Mouse (Mus musculus): Measurements from ENCODE around the gene Xaf1.

The Xaf1 gene

DNA sequence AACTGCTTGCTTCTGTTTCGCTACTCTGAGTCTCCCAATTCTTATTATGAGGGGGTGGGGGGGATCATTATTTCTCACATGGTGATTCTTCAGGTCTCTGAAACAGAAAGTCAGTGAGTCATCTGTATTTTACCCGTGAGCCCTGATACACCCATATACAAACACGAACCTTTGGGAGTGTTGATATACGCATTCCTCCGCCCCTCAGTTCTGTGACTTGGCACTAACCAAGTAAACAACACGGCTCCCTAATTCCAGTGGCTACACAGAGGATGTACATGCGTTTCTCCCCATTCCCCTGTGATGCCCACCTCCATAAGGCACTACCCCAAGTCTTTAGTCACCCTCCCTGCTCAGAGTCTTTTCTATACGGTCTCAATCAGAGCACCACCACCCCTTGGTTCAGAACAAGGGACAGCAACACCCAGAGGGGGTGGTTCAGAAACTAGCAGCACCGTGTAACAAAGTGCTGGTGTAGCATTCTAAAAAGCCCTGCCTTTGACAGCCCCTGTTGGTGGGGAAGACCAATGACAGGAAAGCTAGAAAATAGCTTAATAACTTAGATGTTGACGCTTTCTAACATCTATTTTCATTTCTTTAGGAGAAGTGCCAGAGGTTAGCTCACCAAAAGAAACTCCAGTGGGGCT is 10.0 kb downstream of the Xaf1 start:
- CTCF ChIA-PET, result no interaction called here

- CTCF ChIA-PET, result no interaction called here
Measured at GRCm38 (mm10) chr11:72314151-72314895, 12.9 kb downstream of the Xaf1 start, which contains the start of gene Fbxo39. TSS of gene Fbxo39 (plus strand) at chr11:72314444.

GRCm38 (mm10) chr11:72318026-72318425 is 16.6 kb downstream of the Xaf1 start:
- CTCF ChIA-PET, result no interaction called here

DNA sequence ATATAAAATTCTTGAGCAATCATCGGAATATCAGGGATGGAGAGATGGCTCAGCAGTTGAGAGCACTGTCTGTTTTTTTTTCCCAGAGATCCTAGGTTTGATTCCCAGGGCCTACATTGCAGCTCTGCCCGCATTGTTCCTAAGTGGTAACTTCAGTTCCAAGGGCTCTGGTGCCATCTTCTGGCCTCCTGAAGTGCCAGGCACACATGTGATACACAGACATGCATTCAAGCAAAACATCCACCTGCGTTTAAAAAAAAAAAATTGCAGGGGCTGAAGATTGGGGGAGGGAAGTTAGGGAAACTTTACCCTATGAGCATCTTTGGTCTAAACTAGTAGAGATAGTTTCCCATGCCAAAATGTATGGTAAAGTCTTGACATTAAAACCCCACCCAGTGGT is 23.0 kb downstream of the Xaf1 start:
- CTCF ChIA-PET, result interaction anchor here (0.8 kb wide), 1 partner anchor 99 kb away, joined by 3 read pairs; no protein-coding TSS in a partner anchor

GRCm38 (mm10) chr11:72325701-72326100 is 24.3 kb downstream of the Xaf1 start:
- CTCF ChIA-PET, result no interaction called here

- CTCF ChIA-PET, result no interaction called here
Measured at GRCm38 (mm10) chr11:72332951-72333667, 31.7 kb downstream of the Xaf1 start.

- CTCF ChIA-PET, result interaction anchor here (0.6 kb wide), 1 partner anchor 514 kb away, joined by 3 read pairs; no protein-coding TSS in a partner anchor
Measured at GRCm38 (mm10) chr11:72334653-72335052, 33.2 kb downstream of the Xaf1 start.

DNA sequence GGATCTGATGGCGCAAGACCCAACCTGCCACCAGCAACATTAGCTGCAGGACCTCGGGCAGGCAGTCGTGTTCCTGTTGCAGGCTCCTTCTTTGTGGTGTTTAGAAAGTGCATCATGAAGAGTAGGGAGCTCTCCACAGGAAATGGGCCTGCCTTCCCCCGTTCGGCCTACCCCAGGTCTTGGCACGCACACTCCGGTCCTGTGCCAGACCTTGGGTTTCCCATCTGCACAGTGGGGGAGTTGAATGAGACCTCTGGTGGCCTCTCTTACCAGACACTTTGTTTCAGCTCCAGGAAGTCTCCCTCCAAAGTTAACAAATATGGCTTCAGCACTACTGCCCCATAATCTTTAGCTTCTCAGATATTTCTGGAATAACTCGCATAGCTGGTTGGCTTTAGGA is 35.3 kb downstream of the Xaf1 start:
- CTCF ChIA-PET, result no interaction called here

GRCm38 (mm10) chr11:72338437-72338871 is 37.0 kb downstream of the Xaf1 start:
- CTCF ChIA-PET, result interaction anchor here (0.6 kb wide), 1 partner anchor 64 kb away, joined by 6 read pairs; no protein-coding TSS in a partner anchor

DNA sequence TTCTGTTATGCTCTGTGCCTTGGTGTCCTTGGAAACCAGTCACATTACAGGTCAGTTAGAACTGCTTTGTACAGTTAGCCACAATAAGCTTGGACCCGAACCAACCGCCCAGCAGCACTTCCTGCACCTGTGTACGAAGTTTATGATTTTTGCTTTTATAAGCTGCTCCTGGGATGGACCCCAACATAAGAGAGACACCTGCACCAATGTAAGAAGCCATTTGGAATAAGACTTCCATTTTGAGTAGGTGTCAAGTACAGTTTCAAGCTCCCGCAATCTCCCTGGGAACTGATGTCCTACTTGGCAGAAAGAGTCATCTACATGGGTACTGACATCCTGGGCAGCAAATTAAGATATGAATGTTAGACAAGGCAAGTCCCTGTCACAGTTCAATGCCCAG is 38.3 kb downstream of the Xaf1 start:
- CTCF ChIA-PET, result no interaction called here

DNA sequence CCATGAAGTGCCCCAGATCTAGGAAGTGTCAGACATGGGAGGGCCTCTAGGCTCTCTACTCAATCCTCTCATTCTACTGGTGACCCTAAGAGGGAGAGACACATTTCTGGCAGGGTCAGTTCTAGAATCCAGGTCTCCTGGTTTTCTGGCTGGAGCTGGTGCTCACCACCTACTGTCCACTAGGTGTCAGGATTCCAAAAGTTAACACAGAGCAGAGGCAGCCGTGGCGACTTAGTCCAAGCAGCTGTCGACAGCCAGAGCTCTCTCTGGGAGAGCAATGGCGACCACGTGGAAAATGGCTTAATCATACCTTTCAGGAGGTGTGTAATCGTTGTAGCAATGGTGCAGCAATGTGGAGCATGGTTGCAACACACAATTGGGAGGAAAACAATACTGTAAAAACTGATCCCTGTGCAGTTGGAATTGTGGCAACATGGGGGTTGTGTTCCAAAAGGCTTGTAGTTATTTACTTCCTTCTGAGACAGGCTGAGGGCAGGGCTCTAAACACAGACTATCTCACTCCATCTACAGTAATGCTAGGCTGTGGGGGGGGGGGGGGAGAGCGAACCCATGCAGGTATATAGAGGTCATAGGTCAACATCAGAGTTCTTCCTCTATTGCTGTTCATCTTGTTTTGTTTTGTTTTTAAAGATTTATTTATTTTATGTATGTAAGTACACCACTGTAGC is 41.3 kb downstream of the Xaf1 start:
- CTCF ChIA-PET, result interaction anchor here (0.6 to 0.8 kb wide), 2 partner anchors 70 to 90 kb away, joined by 3 to 6 read pairs; no protein-coding TSS in a partner anchor

GRCm38 (mm10) chr11:72343238-72343625 is 41.8 kb downstream of the Xaf1 start:
- CTCF ChIA-PET, result interaction anchor here (1.1 kb wide), 1 partner anchor 83 kb away, joined by 3 read pairs; no protein-coding TSS in a partner anchor

DNA sequence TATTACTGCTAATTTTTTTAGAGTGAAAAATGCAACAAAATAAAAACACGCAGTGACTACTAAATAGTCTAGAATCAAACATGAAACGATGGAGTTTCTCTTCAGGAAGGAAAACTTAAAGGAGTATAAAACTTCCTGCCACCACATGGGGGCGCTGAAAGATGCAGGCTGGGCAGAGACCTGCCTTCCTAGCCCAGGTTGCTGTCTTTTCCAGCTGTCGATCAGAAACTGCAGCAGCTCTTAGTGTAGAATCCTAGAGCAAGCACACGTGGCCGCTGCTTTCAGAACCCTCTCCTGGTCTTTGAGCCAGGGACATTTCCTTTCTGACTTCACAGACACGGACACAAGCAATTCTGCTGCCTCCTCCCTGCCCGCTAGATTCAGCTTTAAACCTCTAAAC is 42.5 kb downstream of the Xaf1 start:
- CTCF ChIA-PET, result interaction anchor here (0.7 to 1.1 kb wide), 2 partner anchors 9 to 83 kb away, joined by 3 to 5 read pairs; no protein-coding TSS in a partner anchor

- CTCF ChIA-PET, result interaction anchor here (0.7 to 1.1 kb wide), 2 partner anchors 8 to 82 kb away, joined by 3 to 5 read pairs; no protein-coding TSS in a partner anchor
Measured at GRCm38 (mm10) chr11:72344486-72344885, 43.1 kb downstream of the Xaf1 start.

- CTCF ChIA-PET, result interaction anchor here (0.6 kb wide), 1 partner anchor 217 kb away, joined by 3 read pairs; no protein-coding TSS in a partner anchor
Measured at GRCm38 (mm10) chr11:72348563-72348962, 47.1 kb downstream of the Xaf1 start.

DNA sequence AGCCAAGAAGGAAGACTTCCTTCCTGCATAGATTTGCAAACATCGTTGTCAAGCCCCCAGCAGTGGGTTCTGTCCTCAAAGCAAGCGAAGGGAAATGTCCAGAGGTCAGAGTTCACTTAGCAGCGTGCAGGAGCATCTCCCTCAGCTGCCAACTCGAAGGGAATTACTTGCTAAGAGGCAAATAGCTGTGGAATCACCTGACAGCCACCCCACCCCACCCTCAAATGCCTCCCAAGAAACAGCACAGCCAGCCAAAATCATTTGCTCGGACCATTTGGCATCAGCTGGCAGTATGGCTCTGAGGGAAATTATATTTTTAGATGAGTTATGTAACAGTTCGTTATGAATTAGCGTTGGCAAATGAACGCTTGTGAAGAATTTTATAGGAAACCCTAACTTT is 47.6 kb downstream of the Xaf1 start:
- CTCF ChIA-PET, result interaction anchor here (0.6 kb wide), 1 partner anchor 216 kb away, joined by 3 read pairs; no protein-coding TSS in a partner anchor

DNA sequence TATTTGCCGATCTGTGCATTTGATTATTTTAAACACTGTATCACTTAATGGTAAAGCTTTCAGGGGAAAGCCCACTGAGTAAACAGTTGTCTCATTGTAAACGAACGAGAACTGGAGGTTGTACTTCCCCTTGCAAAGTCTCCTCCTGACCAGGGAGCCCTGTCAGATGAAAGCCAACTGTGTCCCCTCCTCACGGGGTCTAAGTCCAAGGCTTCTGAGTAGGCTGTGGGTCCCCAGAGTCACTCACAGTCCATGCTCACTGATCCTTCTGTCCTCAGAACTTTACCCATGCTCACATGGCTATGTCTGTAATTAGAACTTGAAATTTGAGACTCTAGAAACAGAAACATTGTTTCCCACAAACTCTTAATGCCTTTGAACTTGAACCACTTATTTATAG is 48.2 kb downstream of the Xaf1 start:
- CTCF ChIA-PET, result no interaction called here

GRCm38 (mm10) chr11:72352272-72352671 is 50.8 kb downstream of the Xaf1 start:
- CTCF ChIA-PET, result no interaction called here

GRCm38 (mm10) chr11:72353186-72353585 is 51.8 kb downstream of the Xaf1 start:
- CTCF ChIA-PET, result interaction anchor here (0.9 kb wide), 1 partner anchor 9 kb away, joined by 5 read pairs; no protein-coding TSS in a partner anchor

DNA sequence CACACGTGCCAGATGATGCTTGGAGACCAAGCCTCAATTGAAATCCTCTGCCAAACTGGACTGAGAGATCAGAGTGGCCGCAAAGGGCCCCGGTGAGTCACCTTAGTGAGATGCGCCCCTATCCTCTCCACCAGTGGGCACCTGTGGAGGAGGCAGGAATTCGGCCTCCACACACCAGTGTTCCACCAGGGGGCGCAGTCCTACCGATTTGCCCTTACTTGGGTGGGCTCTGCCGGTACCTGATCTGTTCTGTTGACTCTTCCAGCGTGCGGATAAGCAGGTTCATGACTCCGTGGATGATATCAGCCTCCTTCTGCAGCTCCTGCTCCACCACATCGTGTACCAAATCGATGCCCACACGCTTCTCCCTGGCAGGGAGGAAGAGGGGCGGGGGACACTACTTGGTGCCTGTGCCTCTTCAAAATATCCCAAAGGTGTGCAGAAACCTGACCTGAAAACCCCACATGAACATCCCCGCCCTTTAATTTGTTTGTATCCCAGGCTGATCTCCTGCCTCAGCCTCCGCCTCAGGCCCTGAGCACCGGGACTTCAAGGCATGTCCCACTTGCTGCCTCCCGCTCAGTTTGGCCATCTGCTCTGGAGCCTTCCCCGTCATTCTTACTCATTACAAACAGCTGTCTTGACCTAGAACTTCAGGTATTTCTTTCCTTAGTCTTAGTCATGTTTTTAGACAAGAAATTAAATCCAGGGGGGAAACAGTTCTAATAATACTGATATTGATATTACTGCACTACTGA is 53.7 kb downstream of the Xaf1 start:
- CTCF ChIA-PET, result interaction anchor here (0.6 to 1.0 kb wide), 2 partner anchors 39 to 209 kb away, joined by 3 to 4 read pairs; no protein-coding TSS in a partner anchor

Measured in spleen, embryonic (tissue).